Mouse (Mus musculus) gonadal fat pad, adult 2 months (tissue): ENCODE data around the gene Fosl1. TPM values are rescaled to one million over a fixed set of nuclear protein-coding genes. Genes with fewer than 3 reads are reported as not detected.
A peak's percentile ranks its signal among the peaks of the same experiment; 100 is the strongest.
"Not testable (repeated sequence)": the region's sequence is repeated elsewhere in the genome, so short reads cannot be mapped to it uniquely, and the experiment has no call there.

Experiments used
- DNase-seq: peaks from one replicate; pipeline ENCODE4 v3.0.0-alpha.2; 2012; ENCODE audit warnings: low read depth
- polyA plus RNA-seq: library from polyadenylated mRNA; depleted of rRNA; stranded (reverse); fragments of >200 nt; gene quantifications from 2 replicates; pipeline ENCODE4 v1.2.3, GENCODE M21; 2012

Gene Fosl1
- polyA plus RNA-seq, 1 experiment, result 0.24 TPM

DNA sequence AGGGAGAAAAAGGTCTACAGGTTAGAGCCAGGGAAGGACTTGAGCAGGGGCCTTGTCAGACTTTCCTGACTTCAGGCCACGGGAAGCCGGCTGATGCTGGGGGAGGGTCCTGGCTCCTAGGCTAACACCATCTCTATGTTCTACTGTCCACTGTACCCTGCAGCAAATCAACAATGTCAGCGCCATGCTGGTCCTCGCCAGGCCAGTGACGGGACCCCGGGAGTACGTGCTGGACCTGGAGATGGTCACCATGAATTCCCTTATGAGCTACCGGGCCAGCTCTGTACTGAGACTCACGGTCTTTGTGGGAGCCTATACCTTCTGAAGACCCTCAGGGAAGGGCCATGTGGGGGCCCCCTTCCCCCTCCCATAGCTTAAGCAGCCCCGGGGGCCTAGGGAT lies 34.1 kb downstream of the Fosl1 start:
- no peak for DNase-seq

DNA sequence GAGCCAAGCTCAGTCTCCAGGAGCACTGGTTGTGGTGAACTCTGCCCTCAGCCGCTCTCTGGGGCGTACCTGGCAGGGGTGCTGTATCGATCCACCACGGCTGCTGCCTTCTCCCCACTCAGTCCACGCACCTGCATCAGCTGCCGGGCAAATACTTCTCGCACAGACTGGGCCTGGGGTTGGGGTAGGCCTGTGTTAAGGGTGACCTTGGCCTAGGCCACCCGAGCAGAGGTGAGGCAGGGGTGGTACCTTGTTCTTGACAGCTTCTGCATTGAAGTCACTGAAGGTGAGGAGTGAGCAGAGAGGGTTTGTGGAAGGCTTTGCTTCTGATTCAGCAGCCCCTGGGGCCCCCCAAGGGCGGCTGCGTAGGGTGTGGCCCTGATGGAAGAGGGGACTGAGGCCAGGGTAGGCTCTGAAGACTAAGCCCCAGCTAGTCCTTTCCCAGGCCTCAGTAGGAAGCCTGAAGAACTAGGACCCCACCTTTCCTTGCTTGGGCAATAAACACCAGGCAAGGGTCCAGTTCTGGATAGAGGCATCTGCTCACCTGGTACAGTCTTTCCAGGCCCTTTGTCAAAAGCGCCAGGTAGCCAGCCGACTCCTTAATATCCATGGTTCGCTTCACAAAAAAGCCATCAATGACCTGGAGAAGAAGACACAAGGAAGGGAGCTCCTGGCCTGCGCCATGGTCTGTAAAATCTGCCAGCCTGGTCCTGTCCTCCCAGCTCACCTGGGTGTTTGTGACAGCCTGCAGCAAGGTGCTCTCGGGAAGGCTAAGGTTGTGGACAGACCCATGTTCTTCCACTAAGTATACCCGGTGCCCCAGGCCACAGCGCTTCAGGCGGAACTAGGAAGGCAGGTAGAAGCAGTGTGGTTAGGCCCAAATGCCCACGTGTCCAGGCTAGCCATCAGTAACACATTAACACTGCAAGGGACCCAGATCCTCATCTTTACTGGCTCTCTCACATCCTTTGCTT lies 36.3 kb downstream of the Fosl1 start:
- no peak for DNase-seq

DNA sequence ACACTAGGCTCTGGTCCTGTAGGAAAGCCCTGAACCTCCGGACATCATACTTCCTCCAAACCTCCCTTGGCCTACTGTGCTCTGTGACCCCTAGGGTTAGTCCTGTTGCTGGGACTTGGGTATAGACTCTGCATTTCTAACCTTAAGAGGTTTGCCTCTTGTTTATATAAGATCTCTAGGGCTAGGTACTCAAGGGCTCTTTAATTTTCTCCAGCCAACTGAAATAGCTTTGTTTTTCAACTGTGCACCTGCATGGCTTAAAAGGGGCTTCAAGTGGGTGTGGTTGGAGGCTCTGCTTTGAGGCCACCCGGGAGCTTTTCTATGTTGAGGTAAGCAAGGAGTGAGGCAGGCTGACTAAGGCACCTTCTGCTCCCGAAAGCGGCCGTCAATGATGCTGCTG lies 37.1 kb downstream of the Fosl1 start:
- no peak for DNase-seq

DNA sequence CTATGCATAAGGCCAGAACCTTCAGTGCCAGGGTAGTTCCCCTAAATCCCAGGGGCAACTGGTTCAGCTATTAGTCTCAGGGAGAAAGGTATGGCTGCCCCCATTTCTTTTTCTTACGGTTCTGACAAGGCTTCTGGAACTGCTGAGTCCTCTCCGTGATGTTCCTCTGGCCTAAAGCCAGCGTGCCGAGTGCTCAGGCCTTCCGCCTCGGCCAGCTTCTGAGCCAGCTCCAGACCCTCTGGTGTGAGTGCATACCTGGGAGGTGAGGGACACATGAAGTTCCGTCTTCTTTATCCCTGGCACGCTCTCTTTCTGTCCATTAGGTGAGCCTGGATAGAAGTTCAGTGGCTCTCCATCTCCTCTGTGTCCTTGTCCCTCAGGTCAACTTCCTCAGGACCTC lies 38.0 kb downstream of the Fosl1 start:
- DNase-seq, result no peak

DNA sequence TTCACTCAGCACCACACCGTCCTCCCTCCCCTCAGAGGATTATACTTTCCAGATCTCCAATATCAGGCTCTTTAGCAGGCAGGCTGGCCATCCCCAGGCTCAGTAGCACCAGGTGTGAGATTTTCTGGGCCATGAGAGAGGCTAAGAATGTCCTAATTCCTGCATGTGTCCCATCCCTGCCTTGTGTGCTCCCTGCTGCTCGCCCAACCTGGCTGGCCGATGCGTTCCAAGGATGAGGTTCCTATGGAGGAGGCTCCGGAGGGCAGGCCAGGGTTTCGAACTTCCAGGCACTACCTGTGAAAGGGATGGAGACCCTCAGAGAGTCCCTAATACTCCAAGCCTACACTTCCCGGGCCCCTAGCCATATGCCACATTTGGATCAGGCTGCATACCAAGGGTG lies 38.5 kb downstream of the Fosl1 start:
- no peak for DNase-seq

DNA sequence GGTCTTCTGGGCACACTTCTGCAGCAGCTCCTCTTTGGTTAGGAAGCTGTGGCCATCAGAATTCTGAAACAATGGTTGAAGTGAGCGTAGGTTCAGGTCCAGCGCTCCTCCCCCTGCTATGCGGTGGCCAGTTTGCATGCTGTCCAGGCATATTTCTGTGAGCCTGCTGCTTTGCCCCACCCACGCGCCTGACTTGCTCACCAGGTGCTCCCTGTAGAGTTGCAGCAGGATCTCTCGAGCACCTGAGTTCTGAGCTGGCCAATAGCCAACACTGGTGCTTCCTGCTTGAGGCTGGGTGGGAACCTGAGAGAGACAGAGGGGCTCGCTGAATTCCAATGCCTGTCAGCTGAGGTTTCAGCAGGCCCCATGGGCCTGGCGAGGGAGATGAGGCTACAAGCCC lies 38.9 kb downstream of the Fosl1 start:
- DNase-seq, result no peak

DNA sequence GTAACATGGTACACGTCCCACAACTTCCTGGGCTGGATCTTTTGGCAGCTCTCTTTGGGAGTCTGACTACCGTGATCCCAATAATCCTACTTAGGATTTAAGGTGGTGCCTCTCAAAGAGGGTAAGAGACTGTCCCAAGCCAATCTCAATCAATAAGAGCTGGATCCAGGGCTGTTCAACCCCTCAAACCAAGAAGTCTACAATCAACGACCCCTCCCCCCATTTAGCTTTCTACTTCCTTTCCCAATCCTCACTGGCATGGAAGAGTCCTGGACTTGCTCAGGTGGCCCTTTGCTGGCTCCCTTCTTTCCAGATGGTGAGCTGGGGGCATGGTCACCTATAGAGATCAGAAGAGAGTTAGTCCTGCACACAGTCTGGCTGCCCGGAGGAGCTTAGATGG lies 39.4 kb downstream of the Fosl1 start:
- no peak for DNase-seq

DNA sequence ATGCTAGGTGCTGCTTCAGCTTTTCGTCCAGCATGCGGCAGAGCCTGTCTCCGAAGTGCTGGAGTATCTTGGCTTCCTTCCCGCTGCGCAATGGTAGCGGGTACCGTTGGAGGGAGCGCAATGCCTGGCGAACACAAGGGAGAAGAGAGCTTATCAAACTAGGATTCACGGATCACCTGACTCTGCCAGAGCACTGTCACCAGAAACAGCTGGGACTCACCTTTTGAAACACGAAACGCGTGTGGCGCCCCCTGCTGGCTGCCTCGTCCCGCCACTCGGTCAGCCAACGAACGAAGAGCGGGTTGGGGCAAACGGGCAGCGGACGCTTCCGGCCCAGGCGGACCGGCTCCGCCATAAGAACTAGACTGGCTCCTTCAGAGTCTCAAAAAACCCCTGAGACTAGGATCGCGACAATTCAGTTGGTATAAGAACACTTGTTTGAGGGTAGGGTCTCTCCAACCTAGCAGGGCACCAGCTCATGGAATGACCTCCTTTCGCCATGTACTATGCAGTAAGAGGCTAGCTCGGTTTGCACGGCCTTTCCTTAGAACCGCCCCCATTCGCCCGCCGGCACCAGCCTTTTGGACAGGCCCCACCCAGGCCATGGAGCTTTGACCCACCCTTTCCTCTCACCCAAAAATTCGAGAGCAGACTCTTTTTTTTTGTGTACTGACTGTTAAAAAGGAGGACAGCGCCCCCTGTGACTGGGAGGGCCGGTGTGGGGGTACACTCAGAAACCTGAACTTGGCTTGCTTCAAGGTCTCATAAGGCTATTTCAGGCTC lies 40.6 kb downstream of the Fosl1 start, which contains the start of gene Mus81:
Gene Mus81 (minus strand): TSS at position 635 of the 783 bp plus-strand sequence.
- peak; percentile 69 for DNase-seq

DNA sequence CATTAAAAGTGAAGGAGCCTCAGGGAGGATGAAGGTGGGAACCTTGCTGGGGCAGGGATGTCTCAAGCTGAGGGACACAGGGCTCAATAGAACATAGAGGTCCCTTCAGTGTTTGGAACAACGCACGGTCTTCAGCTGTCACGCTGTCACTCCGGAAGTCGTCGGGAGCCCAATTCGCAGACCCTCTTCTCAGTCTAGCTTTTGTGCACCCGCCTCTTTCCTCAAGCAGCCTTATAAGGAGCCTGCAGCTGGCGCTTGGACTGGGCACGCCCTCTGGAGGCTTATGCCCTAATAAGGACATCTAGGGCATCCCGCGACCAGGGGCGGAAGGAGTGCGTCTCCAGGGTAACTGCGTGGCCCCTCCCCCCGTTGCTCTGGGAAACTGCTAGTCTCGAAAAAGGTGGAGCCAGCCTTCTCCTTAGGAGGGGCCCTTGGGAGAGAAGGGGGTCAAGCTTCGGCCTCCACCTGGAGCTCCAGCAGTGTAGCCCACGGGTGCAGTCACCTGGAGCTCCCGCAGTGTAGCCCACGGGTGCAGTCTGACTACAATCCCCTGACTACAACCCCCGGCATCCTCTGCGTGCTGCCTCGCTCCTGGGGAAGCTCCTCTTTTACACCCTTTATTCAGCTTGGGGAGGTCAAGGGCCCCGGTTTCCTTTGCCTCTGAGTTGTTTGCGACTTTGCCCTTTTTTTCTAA lies 41.7 kb downstream of the Fosl1 start:
- peak; percentile 66 for DNase-seq

DNA sequence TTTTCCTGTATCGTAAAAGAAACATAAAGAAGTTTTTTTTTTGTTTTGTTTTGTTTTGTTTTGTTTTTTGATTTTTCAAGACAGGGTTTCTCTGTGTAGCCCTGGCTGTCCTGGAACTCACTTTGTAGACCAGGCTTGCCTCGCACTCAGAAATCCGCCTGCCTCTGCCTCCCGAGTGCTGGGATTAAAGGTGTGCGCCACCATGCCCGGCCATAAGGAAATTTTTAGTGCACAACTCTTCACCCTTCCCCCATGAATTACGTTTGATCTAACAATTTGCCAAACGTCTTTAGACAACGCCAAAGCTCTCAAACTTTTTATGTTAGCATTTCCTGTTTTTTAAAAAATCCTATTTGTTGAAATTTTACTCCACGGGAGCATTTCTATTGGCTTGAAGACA lies 42.4 kb downstream of the Fosl1 start:
- not testable (repeated sequence) for DNase-seq

DNA sequence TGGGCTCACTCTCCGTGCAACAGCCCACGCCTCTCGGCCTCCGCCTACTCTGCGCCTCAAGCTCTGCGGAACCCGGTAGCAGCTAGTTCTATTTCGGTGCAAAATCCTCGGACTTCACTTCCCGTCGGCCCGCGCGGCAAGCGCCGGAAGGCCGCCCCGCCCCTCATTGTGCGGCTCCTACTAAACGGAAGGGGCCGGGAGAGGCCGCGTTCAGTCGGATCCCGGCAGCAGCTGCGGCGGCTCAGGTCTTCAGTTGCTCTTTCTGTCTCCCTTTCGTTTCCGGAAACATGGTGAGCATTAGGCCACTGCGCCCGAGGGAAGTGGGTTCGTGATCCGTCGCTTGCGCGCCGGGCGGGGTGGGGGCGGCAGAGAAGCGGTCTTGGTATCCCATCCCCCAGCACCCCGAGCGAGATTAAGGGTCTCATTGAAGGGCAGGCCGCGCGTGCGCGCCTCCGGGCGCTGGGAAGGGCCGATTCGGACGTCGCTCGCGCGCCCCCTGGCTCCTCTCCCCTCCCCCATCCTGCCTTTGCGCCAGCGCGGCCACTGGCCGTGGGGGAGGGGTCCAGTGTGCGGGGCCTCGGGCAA lies 43.1 kb downstream of the Fosl1 start, which contains the start of gene Cfl1:
Gene Cfl1 (plus strand): TSS at position 143 of the 585 bp plus-strand sequence.
- peak; percentile 68 for DNase-seq

DNA sequence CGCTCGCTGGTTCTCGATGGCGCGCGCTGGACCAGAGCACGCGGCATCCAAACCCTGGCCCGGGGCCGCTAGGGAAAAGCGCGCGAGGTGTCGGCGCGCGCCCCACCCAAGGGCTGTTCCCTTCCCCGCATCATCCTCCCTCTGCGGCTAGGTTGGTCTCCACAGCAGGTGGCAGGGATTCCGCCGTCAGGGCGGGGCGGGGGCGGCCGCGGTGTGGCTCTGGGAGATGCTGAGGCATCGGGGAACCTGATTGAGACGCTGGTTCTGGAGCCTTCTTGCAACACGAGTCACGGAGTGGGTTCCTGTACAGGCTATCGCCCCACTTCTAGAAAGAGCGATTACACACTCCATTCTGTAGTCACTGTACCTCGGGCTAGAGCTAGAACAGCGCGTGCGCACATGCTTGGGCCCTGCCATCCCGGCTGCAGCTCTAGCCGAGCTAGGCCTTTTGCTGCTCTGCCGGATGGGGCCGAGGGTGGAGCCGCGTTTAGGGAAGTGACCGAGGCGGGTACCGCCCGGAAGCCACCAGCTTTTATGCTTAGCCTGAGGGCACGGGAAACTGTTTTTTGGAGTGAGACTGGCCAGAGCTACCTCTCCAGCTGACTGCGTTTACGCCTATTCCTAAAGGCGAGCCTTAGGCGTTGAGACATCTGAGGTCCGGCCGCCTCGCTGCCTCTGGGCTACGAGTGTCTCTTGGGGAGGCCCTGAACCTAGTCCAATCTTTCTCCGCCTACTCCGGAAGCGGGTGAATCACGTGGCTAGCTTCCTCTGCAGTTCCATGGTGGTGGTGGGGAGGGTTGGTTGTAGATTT lies 43.8 kb downstream of the Fosl1 start:
- no peak for DNase-seq

DNA sequence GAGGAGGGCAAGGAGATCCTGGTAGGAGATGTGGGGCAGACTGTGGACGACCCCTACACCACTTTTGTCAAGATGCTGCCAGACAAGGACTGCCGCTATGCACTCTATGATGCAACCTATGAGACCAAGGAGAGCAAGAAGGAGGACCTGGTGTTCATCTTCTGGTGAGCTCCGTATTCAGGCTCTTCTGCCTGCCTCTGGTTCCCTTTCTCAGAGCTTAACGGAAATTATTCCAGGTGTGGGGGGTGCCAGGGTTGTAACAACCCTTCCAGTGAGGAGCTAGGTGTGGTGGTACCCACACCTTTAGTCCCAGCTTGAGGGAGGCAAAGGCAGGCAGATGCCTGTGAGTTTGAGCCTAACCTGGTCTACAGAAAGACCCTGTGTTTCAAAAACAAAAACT lies 45.3 kb downstream of the Fosl1 start:
- DNase-seq, result no peak

DNA sequence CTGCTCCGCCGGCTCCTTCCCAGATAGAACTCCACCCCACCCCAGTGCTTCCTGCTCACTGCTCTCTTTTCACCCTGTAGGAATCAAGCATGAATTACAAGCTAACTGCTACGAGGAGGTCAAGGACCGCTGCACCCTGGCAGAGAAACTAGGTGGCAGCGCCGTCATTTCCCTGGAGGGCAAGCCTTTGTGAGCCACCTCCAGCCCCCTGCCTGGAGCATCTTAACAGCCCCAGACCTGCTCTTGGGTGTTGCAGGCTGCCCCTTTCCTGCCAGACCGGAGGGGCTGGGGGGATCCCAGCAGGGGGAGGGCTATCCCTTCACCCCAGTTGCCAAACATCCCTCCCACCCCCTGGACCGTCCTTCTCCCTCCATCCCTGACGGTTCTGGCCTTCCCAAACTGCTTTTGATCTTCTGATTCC lies 46.0 kb downstream of the Fosl1 start:
- DNase-seq, result not testable (repeated sequence)

DNA sequence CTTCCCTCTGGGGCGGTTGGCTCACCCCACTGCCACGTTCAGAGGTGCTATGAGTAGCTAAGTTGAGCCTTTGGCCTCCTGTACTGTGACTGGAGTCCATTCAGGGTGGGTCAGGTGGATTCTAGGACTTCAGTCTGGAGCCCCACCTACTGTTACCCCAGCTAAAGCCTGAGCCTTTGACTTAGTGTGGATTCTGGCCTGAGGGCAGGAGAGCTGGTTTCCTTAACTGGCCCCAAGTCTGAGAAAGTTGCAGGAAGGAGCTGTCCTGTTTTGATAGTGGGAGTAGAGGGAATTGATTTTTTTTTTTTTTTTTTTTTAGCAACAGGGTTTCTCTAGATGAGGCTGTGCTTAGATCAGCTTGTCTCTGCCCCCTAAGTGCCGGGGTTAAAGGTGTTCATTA lies 47.0 kb downstream of the Fosl1 start:
- no peak for DNase-seq

DNA sequence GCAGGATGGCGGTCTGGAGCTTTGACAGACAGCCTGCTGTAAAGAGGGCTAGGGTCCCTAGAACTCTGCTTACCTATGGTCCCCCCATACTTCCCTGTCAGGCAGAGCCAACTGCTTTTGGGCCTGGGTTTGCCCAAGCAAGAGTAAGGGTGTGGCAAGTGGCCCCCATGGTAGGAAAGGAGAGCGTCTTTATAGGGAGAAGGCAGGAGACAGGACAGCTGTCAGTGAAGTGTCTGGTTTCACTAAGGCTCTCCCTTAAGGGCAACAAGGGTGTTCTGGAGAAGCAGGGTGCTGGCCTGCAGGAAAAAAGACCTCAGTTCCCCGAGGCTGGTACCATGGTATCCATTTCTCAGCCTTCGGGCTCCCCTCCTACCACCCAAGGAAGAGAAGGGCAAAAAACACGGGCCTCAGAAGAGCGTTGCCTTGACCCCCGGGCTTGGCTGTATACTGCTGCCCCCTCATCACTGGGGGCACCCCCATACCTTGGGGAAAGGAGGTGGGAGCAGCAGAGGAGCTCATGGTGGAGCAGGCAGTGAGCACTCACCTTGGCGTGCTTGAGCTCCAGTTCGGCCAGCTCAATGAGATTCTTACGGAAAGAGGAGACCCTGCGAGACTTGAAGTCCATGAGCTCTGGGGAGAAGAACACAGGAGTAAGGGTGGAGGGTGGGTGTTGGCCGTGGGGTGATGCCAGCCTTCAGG lies 48.2 kb downstream of the Fosl1 start:
- no peak for DNase-seq

DNA sequence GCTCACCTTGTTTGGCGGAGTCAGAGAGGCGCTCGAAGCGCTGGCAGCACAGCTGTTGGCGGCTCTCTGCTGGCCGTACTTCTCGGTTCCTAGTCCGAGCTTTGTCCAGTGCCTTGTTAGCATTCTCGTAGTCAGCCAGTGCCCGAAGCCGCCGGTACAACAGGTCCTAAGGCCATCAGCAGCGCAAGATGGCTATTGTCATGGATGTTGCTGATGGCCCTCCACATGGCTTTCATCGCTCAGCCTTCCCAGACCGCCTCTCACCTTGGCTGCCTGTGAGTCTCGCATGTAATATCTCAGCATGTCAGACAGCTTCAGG lies 48.7 kb downstream of the Fosl1 start:
- DNase-seq, result no peak

DNA sequence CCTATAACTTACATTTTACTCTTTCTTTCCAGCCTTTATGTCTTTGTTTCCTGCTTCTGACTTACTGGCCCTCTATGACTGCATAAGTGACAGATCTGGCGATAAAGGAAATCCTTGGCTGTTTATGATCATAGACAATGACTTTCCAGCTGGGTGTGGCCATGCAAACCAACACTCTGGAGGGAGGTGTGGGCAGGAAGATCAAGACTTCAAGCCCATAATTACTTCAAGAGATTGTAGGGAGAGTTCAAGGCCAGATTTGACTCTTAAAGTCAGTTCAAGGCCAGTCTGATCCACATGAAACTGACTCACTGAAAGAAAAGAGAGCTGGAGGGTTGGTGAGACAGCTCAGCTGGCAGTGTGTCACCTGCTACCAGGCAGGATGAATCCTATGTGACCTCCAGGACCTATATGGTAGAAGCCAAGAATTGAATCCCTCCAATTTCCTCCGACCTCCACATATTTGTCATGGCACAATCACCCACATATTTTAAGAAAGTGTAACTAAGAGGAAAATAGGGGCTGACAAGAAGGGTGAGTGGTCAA lies 53.1 kb downstream of the Fosl1 start:
- DNase-seq, result no peak

DNA sequence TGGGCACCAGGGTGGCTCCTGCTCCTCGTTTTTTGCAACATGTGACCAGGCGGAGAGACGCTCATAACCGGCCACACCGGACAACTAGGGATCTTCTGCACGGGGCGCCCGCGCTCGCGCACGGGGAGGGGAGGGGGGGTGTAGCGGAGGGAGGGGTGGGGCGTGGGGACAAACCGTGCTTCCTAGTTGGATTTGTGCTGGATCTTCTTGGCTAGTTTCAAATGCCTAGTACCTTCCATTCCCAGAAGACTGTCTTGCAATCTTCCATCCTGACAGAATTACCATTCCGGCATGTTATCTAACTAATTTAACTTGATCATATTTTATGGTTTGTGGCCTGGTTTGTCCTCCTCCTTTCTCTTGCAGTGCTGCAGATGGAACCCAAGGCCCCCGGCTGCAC lies 56.3 kb downstream of the Fosl1 start, which contains the start of gene 1700020D05Rik:
Gene 1700020D05Rik (minus strand): TSS at position 101 of the 400 bp plus-strand sequence.
- DNase-seq, result no peak
